Mouse (Mus musculus) regulatory T cell (primary cell): Measurements from ENCODE around the gene Stambpl1.

Source experiments
- in situ Hi-C: fragments of 300-600 bp; cut with MboI, MseI; formaldehyde crosslinking; loops from one replicate; pipeline ENCODE4 v1.15.1; 2025; ENCODE audit warnings: high pct_unique_total_duplicates

Stambpl1 gene

DNA sequence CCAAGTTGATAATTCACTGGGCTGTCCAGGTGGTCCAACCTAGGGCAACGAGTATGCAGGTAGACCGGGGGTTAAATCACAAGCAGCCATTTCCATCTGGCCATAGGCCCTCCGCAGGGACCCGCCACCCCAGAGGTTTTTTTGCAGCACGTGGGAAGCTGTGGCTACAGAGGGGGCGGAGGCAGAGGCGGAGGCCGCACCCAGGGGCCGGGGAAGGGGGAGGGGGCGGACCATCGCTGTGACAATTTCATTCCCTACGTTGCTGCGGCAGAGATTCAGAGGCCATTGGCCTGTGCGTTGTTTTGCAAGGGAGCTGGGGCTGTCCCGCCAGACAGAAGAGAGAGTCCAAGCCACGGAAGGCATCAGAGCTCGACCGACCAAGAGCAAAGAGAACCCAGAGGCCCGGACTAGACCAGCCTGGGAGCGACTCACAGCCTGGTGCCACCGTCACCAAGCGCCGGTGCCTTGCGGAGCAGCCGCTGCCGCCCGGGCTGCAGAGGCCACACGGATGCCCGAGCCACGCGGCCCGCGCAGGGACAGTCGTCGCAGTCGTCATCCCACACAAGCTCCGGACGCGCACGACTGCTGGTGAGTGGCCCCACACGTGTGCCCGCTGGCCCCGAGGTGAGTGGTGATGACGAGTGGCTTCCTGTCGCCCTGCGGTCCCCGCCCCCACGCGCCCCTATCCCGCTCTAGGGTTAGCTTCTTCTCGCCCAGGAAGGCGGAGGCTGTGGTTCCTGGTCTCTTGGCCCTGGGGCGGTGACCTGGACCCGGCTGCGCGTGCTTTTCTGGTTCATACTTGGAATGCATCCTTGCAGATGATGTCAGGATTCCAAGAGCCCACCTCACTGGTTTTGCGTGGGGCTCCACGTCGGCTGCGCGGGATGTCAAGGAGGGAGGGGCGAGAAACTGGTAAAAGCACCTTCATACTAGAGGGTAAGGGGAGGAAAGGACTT, at the start of gene Stambpl1:
Gene Stambpl1 (plus strand): TSS at position 222 of the 956 bp plus-strand sequence.
- in situ Hi-C loops = no loop called here

DNA sequence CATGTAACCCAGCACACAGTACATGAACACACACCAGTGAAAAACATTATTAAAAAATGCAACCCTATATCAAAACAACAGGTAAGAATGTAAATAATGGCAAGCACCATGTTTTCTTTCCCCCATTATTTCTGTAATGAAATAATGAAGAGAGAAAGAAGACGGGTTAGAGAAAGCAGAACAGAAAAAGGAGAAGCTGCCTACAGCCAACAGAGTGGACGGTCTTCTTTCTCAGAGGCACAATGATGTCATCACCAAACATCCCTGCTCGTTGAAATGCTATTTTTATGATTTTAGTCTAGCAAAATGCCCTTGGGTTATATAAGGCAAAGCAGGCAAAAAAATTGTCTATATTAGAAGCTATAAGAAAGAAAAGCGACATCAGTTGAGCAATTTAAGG, 43.6 kb upstream of the Stambpl1 start:
- in situ Hi-C loops = loop anchor here (5.0 to 10.0 kb wide), 3 partner anchors 74 to 826 kb away; no protein-coding TSS in a partner anchor

DNA sequence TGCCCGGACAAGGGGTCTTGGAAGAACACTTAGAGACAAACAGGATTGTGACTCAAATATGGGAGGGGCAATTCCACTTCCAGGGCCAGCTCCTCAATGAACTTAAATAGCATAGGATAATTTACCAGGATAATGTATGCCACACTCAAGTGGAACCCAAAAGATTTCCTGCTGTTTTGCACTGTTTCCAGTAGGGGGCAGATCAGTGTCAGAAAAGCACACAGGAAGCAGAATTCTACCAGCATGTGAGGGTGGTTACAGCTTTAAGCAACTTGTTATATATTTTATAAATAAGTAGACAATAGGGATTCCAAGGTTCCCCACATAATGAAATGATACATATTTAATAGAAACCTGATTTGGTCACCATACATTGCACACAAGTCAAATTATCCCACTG, 40.1 kb upstream of the Stambpl1 start:
- in situ Hi-C loops = no loop called here

DNA sequence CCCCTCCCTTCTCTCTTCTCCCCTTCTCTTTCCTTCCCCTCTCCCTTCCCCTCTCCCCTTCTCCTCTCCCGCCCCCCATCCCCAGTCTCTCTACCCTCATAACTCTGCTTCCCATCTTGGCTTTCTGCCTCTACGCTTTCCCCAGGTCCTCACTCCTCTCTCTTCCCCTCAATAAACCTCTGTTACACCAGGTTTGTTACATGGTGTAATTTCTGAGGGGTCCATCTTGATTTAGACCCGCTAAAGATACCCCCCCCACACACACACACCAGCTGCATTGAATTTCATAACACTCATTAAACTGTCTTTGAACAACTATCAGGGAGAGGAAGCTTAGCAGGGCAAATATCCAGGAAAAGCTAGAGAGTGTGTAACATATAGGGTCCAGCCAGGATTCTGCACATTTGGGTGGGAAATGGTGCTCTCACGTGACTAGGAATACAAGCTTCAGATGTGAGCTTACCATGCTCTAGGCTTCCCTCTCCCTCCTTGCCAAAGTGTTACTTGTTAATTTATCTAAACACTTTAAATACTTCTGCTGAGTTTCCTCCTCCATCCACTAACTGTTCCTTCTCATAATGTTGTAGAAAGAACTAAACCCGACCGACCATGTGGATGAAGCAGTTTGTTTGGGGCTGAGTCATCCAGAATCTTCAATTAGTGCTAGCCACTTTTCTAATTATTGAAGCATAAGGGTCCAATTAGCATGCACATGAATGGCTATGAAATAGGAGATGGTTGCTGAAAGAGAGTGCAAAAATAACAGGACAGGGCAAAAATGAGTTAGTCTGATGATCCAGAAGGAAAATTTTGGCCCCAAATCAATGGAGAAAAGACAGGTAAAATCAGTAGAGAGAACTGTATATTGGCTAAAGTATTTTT, 38.5 kb upstream of the Stambpl1 start:
- in situ Hi-C loops = no loop called here

DNA sequence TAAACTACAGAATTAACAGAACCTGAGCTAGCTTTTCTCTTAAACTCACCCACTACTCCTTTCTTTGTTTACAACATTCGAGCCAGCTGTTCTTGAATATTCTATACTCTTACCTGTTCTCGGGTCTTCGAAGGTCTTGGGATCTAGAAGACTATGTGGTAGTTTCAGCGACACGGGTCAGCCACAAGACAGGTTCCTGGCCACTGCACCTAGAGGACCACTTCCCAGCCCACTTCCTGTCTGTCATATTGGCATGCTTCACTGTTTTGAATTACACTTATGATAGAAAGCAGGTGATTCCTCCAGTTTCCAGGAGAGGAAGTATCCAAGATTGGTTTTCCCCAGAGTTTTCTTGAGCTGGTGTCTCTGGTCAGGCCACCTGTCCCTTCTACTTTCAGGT, 29.3 kb upstream of the Stambpl1 start:
- in situ Hi-C loops = no loop called here

DNA sequence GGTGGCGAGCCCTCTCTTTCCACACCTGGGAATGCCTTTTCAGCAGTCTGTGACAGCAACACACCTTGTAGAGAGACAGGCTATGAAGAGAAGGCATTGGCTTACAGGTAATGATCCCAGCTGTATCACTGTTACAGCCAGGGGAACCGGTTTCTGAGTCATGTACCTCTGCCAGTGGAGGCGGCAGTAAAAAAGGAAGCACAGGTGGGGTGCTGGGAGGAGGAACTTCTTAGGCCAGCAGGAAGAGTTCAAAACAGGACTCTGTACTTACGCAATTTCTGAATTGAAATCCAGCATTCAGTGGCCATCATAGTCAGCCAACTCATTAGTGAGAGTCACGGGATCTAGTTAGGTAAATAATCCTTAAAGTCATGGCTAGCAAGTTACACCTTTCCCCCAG, 26.1 kb upstream of the Stambpl1 start, which contains the start of gene Ankrd22:
Gene Ankrd22 (minus strand): TSS at position 163 of the 400 bp plus-strand sequence.
- in situ Hi-C loops = no loop called here

DNA sequence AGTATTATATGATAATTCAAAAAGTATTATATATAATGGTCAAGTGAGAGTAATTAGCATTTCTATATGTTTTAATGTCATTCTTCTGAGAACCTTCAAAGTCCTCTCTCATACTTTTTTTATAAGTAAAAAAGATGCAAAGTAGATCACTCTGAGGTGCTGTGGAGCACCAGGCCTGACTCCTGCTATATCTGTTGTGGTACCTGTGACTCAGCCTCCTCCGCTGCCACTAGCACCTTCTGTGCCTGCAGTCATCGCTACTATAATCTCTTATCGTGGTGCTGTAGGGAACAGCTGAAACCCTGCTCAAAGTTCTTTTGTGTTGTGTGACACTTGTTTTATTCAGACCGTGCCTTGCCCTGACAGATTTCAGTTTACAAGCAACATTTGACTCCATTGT, 25.6 kb upstream of the Stambpl1 start:
- in situ Hi-C loops = no loop called here

DNA sequence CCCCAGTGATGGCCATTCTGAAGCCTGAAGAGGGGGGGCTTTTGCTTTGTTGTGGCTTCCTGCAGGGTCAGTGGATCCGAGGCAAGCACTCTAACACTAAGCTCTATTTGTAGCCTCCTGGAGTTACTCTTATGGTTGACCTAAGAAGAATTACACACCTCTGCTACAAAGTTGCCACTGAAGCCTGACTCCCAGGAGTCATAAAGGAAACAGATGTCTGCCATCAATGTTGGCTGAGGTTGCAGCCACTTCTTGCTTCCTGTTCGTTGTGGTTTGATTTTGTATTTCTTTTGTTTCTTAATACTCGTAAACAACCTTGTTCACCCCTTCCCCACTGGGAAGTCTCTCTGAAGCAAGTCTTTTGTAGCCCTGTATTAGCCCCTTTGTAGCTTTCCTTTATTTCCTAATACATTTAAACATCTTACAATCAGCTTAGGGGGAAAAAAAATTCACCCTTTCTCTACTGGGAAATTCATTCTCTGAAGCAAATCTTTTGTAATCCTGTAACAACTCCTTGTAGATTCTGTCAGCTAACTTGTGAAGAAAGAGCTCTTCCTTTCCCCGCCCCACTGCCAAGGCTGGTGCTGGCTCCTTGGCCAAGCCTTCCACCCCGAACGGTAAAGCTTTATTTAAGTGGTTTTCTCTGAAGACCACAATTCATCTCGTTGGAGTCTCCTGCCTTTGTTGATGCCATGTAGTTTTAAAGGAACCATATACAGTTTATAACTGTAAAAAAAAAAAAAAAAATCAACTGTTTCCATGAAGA, 23.9 kb upstream of the Stambpl1 start:
- in situ Hi-C loops = no loop called here

DNA sequence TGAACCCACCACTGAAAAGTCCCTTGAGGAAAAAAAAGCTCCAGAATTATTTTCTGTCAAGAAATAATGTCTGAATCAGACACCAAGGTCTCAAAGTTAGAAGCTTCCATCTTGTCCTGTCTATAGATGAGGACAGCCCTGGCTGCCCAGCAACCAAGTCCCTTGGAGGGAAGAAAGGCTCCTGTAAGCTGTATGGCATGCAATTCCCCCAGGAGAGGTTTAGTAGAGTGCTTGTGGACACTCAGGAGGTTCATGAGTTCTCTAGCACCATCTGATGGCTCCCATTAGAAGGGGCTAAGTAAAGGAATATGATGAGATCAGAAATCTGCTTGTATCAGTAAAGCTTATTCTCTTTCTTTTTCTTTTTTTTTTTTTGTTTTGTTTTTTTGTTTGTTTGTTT, 22.9 kb upstream of the Stambpl1 start:
- in situ Hi-C loops = no loop called here

DNA sequence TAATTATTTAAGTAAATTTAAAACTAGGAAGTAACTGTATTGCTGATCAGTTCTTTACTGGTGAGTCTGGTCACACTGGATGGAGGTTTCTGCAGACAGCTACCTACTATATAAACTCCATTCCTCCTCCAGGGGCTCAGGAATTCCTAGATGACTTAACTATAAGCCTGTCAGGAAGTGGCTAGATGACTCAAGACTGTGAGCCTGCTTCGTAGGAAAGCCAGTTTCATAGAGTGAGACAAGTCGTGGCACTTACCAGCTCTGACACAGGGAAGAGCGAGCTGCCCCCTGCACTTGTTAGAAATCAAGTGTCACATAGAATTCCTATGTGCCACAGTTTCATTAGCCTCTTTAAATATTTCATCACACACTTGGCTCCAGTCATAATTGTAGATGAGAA, 20.9 kb upstream of the Stambpl1 start:
- in situ Hi-C loops = no loop called here

DNA sequence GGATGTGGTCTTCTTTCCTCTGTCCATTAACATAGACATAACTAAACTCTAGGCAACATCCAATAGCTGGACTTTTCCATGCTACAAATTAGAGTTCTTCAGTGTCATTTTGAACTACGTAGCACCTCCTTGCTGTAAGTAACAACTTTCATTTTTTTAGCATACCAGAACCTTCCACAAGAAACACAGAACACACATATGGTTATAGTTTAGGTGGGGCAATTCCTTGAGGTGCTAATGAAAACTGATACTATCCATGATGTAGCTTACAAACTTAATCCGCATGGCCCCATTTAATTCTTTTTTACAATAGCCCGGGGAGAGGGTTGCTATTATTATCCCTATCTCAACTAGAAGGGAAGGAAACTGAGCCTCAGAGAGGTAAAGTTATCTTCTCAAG, 18.0 kb upstream of the Stambpl1 start:
- in situ Hi-C loops = no loop called here

DNA sequence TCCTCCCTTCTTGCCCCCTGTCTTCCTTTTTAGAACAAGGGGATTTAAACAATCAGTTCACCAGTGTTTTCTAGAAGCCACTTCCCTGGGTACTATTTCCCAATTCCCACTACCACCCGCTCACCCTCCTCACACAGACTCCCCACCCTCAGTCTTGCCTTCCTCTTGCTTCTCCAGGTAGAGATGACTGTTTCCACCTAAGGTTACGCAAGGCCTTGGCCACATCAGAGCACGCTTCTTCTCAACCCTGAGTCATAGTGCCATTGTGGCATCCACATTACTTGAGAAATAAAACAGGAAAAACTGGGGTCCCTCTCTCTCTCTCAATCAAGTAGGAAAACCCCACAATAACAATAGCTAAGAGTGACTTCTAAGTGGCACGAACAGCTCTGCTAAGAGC, 12.9 kb upstream of the Stambpl1 start:
- in situ Hi-C loops = no loop called here

DNA sequence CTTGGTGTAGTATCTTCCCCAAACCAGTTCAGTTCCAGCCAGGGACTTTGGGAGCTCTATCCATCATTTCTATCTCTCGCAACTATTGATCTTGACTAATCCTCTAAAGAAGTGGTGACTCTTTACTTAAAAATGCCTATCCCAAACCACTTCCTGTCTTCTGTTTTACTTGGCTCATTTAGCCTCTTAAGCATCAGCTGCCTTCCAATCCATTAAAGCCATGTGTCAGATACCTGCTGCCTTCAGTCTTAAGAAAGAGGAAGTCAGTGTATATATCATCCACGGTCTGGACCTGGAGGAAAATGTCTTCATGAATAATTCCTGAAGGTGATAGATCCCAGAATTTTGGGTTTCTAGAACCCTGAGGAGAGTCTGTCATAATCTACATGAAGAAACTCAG, 11.7 kb upstream of the Stambpl1 start:
- in situ Hi-C loops = loop anchor here (10.0 kb wide), 1 partner anchor 1796 kb away; the partner anchor contains the start of gene Sgms1

DNA sequence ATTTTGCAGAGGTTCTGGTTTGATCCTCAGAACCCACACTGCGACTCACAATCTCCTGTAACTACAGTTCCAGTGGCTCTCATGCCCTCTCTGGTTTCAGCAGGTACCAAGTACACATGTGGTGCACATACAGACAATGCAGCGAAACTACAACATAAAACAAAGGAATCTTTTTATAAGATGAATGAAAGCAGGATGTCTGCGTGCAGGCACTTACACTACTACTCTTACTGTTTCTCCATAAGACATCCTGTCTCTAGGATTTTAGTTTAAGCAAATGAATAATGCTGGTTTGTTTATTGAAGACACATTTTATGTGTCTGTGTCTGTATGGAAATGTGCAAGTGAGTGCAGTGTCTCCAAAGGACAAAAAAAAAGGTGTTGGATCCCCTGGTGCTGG, 10.8 kb upstream of the Stambpl1 start:
- in situ Hi-C loops = loop anchor here (10.0 kb wide), 1 partner anchor 1796 kb away; the partner anchor contains the start of gene Sgms1

DNA sequence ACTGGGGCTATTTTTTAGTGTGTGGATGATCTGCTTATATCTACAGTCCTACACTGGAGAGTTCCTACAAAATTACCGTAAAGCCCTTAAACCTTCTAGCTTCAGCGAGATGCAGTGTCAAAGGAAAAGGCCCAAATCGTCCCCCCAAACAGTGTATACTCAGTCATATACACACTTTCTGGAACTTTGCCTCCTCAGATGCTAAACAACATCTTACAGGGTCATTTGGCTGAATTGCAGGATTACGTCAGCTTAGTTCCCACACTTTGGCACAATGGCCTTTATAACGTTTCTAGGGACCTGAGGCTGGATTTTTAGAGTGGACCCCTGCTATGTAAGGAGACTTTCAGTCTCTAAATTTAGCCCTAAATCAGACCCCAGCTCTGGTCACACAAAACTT, 9.5 kb upstream of the Stambpl1 start:
- in situ Hi-C loops = loop anchor here (10.0 kb wide), 1 partner anchor 1798 kb away; the partner anchor contains the start of gene Sgms1

DNA sequence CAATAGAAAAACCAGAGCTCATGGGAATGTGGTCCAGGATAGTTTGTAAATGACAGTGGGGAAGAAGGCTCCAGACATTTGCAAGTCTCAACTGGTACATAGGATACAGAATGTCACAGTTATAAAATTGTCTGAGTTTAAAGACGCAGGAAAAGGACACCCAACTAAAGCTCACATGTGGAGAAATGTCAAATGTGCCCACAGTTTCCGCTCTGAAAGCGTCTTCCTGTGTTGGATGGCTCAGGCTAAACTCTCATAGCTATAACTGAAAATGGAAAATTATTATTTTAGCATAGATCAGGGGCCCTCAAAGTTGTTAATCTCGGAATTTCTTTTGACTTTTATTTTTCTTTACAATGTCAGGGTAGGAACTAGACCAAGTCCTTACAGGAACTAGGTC, 5.2 kb upstream of the Stambpl1 start:
- in situ Hi-C loops = loop anchor here (10.0 kb wide), 1 partner anchor 1802 kb away; the partner anchor contains the start of gene Sgms1

DNA sequence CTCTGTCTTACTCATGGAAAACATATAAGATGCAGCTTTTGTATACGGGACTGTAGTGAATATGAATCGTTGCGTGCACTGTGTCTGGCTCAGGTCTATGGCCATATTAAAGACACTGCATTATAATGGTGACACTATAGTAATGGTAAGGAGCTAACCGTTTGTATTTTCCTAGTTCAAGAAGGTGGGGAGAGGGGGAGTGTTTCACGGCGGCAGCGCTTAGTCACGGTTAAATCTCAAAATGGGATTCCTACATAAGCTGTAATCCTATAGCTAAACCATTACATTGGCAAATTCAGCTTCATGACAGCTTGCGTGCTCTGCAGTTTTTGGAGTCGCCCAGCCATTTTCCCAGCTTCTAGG, 403 bp upstream of the Stambpl1 start:
- in situ Hi-C loops = no loop called here

DNA sequence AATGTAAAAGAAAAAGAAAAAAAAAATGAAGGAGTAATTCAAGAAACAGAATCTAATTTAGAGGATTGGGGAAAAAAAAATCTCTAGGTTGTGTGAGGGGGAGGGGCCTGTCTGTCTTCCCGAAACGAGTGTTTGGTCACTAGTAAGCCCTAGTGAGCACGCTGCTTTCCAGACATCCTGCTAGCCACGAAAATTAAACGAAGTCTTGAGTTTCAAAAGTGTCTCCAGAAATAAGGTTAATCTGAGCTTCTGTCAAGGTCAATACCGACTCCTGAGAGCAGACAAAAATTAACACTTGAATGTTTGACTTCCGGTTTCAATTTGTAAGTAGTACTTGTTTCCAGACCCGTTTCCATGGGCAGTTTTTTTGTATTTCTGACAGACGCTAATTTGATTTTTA, 1.1 kb downstream of the Stambpl1 start:
- in situ Hi-C loops = no loop called here

DNA sequence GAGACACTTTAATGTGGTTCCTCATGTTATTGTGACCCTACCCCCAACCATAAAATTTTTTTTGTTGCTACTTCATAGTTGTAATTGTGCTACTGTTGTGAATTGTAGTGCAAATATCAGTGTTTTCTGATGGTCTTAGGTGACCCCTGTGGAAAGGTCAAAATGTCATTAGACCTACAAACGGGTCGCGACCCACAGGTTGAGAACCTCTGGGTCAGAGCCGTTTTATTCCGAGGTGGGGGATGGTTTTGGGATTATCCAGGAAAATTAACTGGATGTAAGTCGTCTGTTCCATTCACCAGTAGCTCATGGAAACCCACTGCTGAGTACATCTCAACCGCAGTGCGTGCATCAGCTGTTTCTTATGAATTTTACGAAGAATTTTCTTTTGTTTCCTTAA, 1.7 kb downstream of the Stambpl1 start:
- in situ Hi-C loops = no loop called here

DNA sequence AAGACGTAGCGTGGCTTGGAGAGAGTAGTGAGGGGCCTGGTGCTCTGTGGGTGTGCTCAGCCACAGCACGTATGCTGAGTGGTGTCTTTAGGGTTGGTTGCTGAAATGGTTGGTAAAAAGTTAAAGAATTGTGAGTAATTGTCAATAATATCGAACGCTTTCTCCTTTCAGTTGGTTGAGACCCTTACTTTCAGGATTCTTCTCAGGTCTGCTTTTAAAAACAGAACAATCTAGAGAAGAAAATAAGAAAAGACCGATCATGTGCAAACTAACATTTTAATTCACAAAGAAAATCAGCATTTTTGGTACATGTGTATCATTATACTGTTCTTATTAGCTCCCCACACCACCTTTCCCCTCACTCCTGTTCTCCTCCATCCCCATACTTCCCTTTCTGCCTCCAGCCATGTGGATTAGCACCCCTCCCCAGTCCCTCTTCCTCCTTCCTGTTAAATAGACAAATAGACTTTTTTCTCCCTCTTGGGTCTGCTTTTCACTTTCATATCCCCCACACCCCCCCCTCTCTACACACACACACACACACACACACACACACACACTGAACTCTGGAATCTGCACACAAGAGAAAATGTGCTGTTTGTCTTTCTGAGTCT, 2.2 kb downstream of the Stambpl1 start:
- in situ Hi-C loops = no loop called here

DNA sequence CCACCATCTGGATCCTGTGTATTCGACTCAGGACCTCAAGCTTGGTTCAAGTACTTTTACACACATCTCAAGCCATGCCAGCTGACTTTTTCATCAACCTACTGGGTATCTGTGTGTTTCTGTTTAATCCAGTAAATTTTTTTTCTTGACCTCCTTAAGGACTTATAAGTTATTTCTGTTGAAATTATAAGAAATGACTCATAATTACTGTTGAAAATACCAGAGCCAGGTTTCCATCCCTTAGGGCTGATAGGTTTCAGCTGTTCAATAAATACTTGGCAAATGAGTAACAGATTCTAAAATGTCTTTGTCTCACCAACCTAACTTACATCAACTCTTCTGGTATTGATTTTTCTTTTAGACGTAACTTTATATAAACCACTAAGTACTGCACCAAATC, 3.0 kb downstream of the Stambpl1 start:
- in situ Hi-C loops = no loop called here
